Mouse (Mus musculus) midbrain, postnatal 0 days (tissue): Measurements from ENCODE around the gene Daw1. TPM values are rescaled to one million over a fixed set of nuclear protein-coding genes. Genes with fewer than 3 reads are reported as not detected.

ENCODE experiments used
- ATAC-seq: fragments of 200-750 bp; cut with Nextera tagmentation; 2 replicates; pipeline ENCODE4 v1.8.0; 2017; ENCODE audit warnings: moderate number of reproducible peaks, mild to moderate bottlenecking, moderate TSS enrichment, moderate library complexity; ENCODE audit not compliant: low FRiP score
- DNase-seq: peaks from one replicate; pipeline ENCODE4 v3.0.0-alpha.2; 2015; ENCODE audit warnings: low spot score
- H3K27ac ChIP-seq: fragments of 300-500 bp; sonication (generic); 2 replicates; pipeline ENCODE4 v1.5.1; 2014; ENCODE audit warnings: low read depth, mild to moderate bottlenecking, low read length, mixed read lengths
- H3K27me3 ChIP-seq: fragments of 300-500 bp; sonication (generic); 2 replicates; pipeline ENCODE4 v1.6.1; 2014; ENCODE audit warnings: low read length, control low read depth, mixed read lengths; ENCODE audit not compliant: insufficient read depth
- H3K36me3 ChIP-seq: fragments of 300-500 bp; sonication (generic); 2 replicates; pipeline ENCODE4 v1.6.1; 2014; ENCODE audit warnings: low read length, control low read depth, mixed read lengths; ENCODE audit not compliant: insufficient read depth
- H3K4me1 ChIP-seq: fragments of 300-500 bp; sonication (generic); 2 replicates; pipeline ENCODE4 v1.6.1; 2014; ENCODE audit warnings: mild to moderate bottlenecking, control low read depth, antibody characterized with exemption, low read length, mixed read lengths; ENCODE audit not compliant: insufficient read depth
- H3K4me2 ChIP-seq: fragments of 300-500 bp; sonication (generic); 2 replicates; pipeline ENCODE4 v1.6.1; 2014; ENCODE audit warnings: low read depth, mild to moderate bottlenecking, low read length, mixed read lengths; ENCODE audit not compliant: poor library complexity, severe bottlenecking
- H3K4me3 ChIP-seq: fragments of 300-500 bp; sonication (generic); 2 replicates; pipeline ENCODE4 v1.5.1; 2014; ENCODE audit warnings: low read depth, mild to moderate bottlenecking, low read length, moderate library complexity
- H3K9ac ChIP-seq: fragments of 300-500 bp; sonication (generic); replicated peaks from 2 replicates; pipeline ENCODE4 v1.6.1; 2014; ENCODE audit warnings: mild to moderate bottlenecking, low read length, moderate library complexity, mixed read lengths; ENCODE audit not compliant: poor library complexity, severe bottlenecking
- H3K9me3 ChIP-seq: fragments of 300-500 bp; sonication (generic); 2 replicates; pipeline ENCODE4 v1.6.1; 2016; ENCODE audit warnings: low read length, control low read depth
- CTCF ChIP-seq: IDR thresholded peaks from 2 replicates; pipeline ENCODE4 v1.5.1; 2016; ENCODE audit warnings: antibody characterized with exemption, mild to moderate bottlenecking
- WGBS: fragments of 180-500 bp; shearing (Covaris S2); extraction: QIAGEN DNeasy Blood & Tissue Kit; methylation state at CpG from one replicate; pipeline ENCODE4 v1.1.7; 2014; 5-methylcytosine and 5-hydroxymethylcytosine counted together
- polyA plus RNA-seq: library from polyadenylated mRNA; unstranded; fragments of >200 nt; fragmentation: Nextera tagmentation; extraction: Ambion mirVana; gene quantifications from 2 replicates; pipeline ENCODE4 v1.2.1, GENCODE M21; 2015
- total RNA-seq: library from RNA; depleted of rRNA; stranded (reverse); fragments of >200 nt; gene quantifications from 2 replicates; pipeline ENCODE4 v1.2.3, GENCODE M21; 2014

Daw1 gene
- total and polyA plus RNA-seq, 2 experiments from 2014 or later: 0.88 to 1.7 TPM

GRCm38 (mm10) chr1:83141510-83141909 is 18.0 kb upstream of the Daw1 start:
- no peak for TF ChIP-seq CTCF
- no peak overlapping the region for H3K4me3 ChIP-seq
- no peak for DNase-seq
- H3K4me2 ChIP-seq: no peak overlapping the region
- H3K27me3 ChIP-seq: no peaks in the 10 kb centered on the region
- no peaks in the 10 kb centered on the region for H3K4me1 ChIP-seq
- no peak overlapping the region for H3K9ac ChIP-seq
- no peaks in the 10 kb centered on the region for H3K36me3 ChIP-seq
- no peaks in the 10 kb centered on the region for H3K9me3 ChIP-seq
- 84% methylated on average over 8 of the region's 8 CpGs for WGBS
- ATAC-seq: no peak
- H3K27ac ChIP-seq: no peak overlapping the region

- DNase-seq (no peak), ATAC-seq (no peak)
- no peaks in the 10 kb centered on the region for H3K9me3 ChIP-seq
- no peak overlapping the region for H3K27ac ChIP-seq
- H3K9ac ChIP-seq: no peak overlapping the region
- H3K27me3 ChIP-seq: no peaks in the 10 kb centered on the region
- WGBS: 83% methylated on average over 5 of the region's 5 CpGs
- no peaks in the 10 kb centered on the region for H3K36me3 ChIP-seq
- TF ChIP-seq CTCF: no peak
- H3K4me1 ChIP-seq: no peaks in the 10 kb centered on the region
- H3K4me3 ChIP-seq: no peak overlapping the region
- H3K4me2 ChIP-seq: no peak overlapping the region
Measured at GRCm38 (mm10) chr1:83142055-83142454, 17.5 kb upstream of the Daw1 start.

GRCm38 (mm10) chr1:83146547-83146946 is 13.0 kb upstream of the Daw1 start:
- ATAC-seq (no peak), DNase-seq (no peak)
- Histone ChIP-seq H3K9me3 (no peaks in the 10 kb centered on the region), H3K27me3 (no peaks in the 10 kb centered on the region), H3K4me2 (no peak overlapping the region), H3K4me3 (no peak overlapping the region), H3K36me3 (no peaks in the 10 kb centered on the region), H3K9ac (no peak overlapping the region), H3K27ac (no peak overlapping the region), H3K4me1 (no peaks in the 10 kb centered on the region)
- 89% methylated on average over 2 of the region's 2 CpGs for WGBS
- TF ChIP-seq CTCF: no peak

GRCm38 (mm10) chr1:83150227-83150626 is 9.3 kb upstream of the Daw1 start:
- Histone ChIP-seq H3K9ac (no peak overlapping the region), H3K9me3 (no peaks in the 10 kb centered on the region), H3K27me3 (no peaks in the 10 kb centered on the region), H3K36me3 (no peaks in the 10 kb centered on the region), H3K4me2 (no peak overlapping the region), H3K27ac (no peak overlapping the region), H3K4me3 (no peak overlapping the region), H3K4me1 (no peaks in the 10 kb centered on the region)
- DNase-seq (no peak), ATAC-seq (no peak)
- no peak for TF ChIP-seq CTCF
- 82% methylated on average over 3 of the region's 3 CpGs for WGBS

GRCm38 (mm10) chr1:83152961-83153360 is 6.6 kb upstream of the Daw1 start:
- 82% methylated on average over 3 of the region's 3 CpGs for WGBS

GRCm38 (mm10) chr1:83156876-83157275 is 2.7 kb upstream of the Daw1 start:
- DNase-seq (no peak), ATAC-seq (no peak)
- no peaks in the 10 kb centered on the region for H3K27me3 ChIP-seq
- no peaks in the 10 kb centered on the region for H3K9me3 ChIP-seq
- H3K27ac ChIP-seq: no peak overlapping the region
- H3K4me1 ChIP-seq: no peaks in the 10 kb centered on the region
- H3K4me3 ChIP-seq: no peak overlapping the region
- H3K36me3 ChIP-seq: no peaks in the 10 kb centered on the region
- TF ChIP-seq CTCF: no peak
- H3K9ac ChIP-seq: no peak overlapping the region
- WGBS: 45% methylated on average over 1 of the region's 1 CpGs
- no peak overlapping the region for H3K4me2 ChIP-seq

More at GRCm38 (mm10) chr1:83152961-83153360, 6.6 kb upstream of the Daw1 start:
- no peaks in the 10 kb centered on the region for H3K27me3 ChIP-seq
- H3K36me3 ChIP-seq: no peaks in the 10 kb centered on the region
- H3K9me3 ChIP-seq: no peaks in the 10 kb centered on the region
- no peak for ATAC-seq
- H3K27ac ChIP-seq: no peak overlapping the region
- no peak for TF ChIP-seq CTCF
- H3K9ac ChIP-seq: no peak overlapping the region
- no peak overlapping the region for H3K4me3 ChIP-seq
- DNase-seq: no peak
- no peaks in the 10 kb centered on the region for H3K4me1 ChIP-seq
- H3K4me2 ChIP-seq: no peak overlapping the region
